In the genomic region with DNA sequence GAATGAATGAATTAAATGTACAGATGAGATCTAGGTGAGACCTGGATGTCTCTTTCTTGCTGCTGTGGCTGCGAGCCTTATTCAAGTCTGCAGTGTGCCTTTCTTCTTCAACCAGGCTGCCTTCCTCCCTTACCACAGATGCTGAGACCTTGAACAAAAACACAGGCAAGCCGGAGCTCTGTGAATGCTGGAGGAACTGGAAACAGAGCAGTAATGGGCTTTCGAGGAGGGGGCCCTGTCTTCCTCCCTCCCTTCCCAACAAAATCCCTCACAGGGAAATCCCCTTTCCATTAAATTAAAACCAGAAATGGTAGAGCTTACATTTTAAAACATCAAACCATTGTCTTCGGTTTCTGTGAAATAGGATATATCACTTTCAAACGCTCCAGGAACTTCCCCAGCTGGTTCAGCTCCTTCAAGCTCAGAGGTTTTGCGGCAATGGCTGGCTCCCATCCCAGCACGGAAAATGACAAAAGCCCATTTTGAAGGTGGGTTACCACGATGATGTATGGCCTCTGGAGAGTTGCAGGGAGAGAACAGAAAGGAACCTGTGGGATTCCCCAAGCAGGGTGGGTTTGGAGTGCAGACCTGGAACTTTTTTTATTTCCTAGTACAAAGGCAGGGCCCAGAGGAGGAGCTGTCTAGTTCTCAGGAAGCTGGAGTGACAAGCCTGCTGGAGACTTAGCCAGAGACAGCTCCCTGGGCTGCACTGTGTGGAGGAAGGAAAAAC, we compare ENCODE assay signal across 10 mouse cellular contexts. TPM values are rescaled to one million over a fixed set of nuclear protein-coding genes. Genes with fewer than 3 reads are reported as not detected.
DNase-seq lines count a peak whose midpoint lies in the region; ATAC-seq and TF ChIP-seq lines count a peak whose summit lies in the region.
"Had no signal": no experiment of that assay in that cellular context is flagged by ENCODE, and none has a peak within 500 bp of the region (broad histone marks: within the 10 kb centered on the region; RNA-seq: fewer than 3 reads in every experiment).

No protein-coding gene starts in this region.

- peak overlapping the region; percentile 79 for H3K27ac ChIP-seq in limb, embryonic 12.5 days
- peak overlapping the region; percentile 8; the same call in 1 of the 2 replicates for H3K27ac ChIP-seq in stomach, postnatal 0 days (replicated peaks)
- H3K27ac ChIP-seq: liver, embryonic 15.5 days had no signal

- DNase-seq in adrenal gland, postnatal 14 days: peak; percentile 14
- DNase-seq in adrenal gland, adult 8-10 months: no peak
- peak; percentile 13 for DNase-seq in ovary, postnatal 10 days (ENCODE audit: low spot score)
- DNase-seq in ovary, adult 18-20 months (ENCODE audit: low spot score): no peak
- DNase-seq in stomach, postnatal 0 days (ENCODE audit: low spot score): no peak
- DNase-seq in yolk sac, embryonic 10.5 days (ENCODE audit: low spot score): no peak
- no peak for DNase-seq in spleen, adult 12 weeks (ENCODE audit: low spot score)
- DNase-seq: gastrocnemius, postnatal 36 days had no signal

- H3K36me3 ChIP-seq in limb, embryonic 12.5 days: no peaks in the 10 kb centered on the region
- H3K36me3 ChIP-seq in stomach, postnatal 0 days (ENCODE audit: control insufficient read depth, insufficient read depth, low read length): no peaks in the 10 kb centered on the region
- H3K36me3 ChIP-seq: liver, embryonic 15.5 days had no signal

- TF ChIP-seq CTCF in stomach, postnatal 0 days (IDR thresholded peaks at IDR 0.05; ENCODE audit: low read depth): no peak

- ATAC-seq in limb, embryonic 12.5 days (ENCODE audit: insufficient number of reproducible peaks, insufficient read depth, low FRiP score, low TSS enrichment, low read depth): peak; percentile 73
- no peak for ATAC-seq in stomach, postnatal 0 days (ENCODE audit: low FRiP score, low TSS enrichment)

- no peaks in the 10 kb centered on the region for H3K9me3 ChIP-seq in limb, embryonic 12.5 days
- H3K9me3 ChIP-seq in stomach, postnatal 0 days (ENCODE audit: control insufficient read depth, low read length): no peaks in the 10 kb centered on the region
- H3K9me3 ChIP-seq: liver, embryonic 15.5 days had no signal

- WGBS in limb, embryonic 12.5 days: 27% methylated on average over 8 of the region's 8 CpGs
- 20% methylated on average over 8 of the region's 8 CpGs for WGBS in stomach, postnatal 0 days

- H3K4me3 ChIP-seq in limb, embryonic 12.5 days (replicated peaks): no peak overlapping the region
- no peak overlapping the region for H3K4me3 ChIP-seq in stomach, postnatal 0 days (ENCODE audit: low read depth, low read length)
- H3K4me3 ChIP-seq: liver, embryonic 15.5 days had no signal

- H3K27me3 ChIP-seq in limb, embryonic 12.5 days: no peaks in the 10 kb centered on the region
- no peaks in the 10 kb centered on the region for H3K27me3 ChIP-seq in stomach, postnatal 0 days (ENCODE audit: control insufficient read depth, insufficient read depth, low read length)
- H3K27me3 ChIP-seq: liver, embryonic 15.5 days had no signal

- peak overlapping the region; percentile 16 for H3K4me2 ChIP-seq in limb, embryonic 12.5 days
- H3K4me2 ChIP-seq in stomach, postnatal 0 days (replicated peaks; ENCODE audit: low read depth): peak overlapping the region; percentile 34
- H3K4me2 ChIP-seq: liver, embryonic 15.5 days had no signal

- H3K9ac ChIP-seq in limb, embryonic 12.5 days (replicated peaks): no peak overlapping the region
- no peak overlapping the region for H3K9ac ChIP-seq in stomach, postnatal 0 days (ENCODE audit: low read length)
- H3K9ac ChIP-seq: liver, embryonic 15.5 days had no signal

- no peak for TF ChIP-seq EP300 in stomach, postnatal 0 days (optimal IDR thresholded peaks at IDR 0.05)

- H3K4me1 ChIP-seq in limb, embryonic 12.5 days (replicated peaks): peaks cover 17% of the 10 kb centered on the region
- peaks cover 5% of the 10 kb centered on the region; the same call in 1 of the 2 replicates for H3K4me1 ChIP-seq in stomach, postnatal 0 days (replicated peaks; ENCODE audit: control insufficient read depth, insufficient read depth)
- H3K4me1 ChIP-seq: liver, embryonic 15.5 days had no signal

RNA-seq across cellular contexts. Expression of gene Actbl2, which starts 44.0 kb away (rescaled TPM):
- not detected in 2 replicates for total RNA-seq in adrenal gland, postnatal 14 days (2021)
- total RNA-seq in adrenal gland, adult 8-10 months (2022): not detected
- not detected in 2 replicates for polyA plus RNA-seq in limb, embryonic 12.5 days (2016; fragmentation: Nextera tagmentation; extraction: Ambion mirVana)
- not detected in 2 replicates for polyA plus RNA-seq in stomach, postnatal 0 days (2015; fragmentation: Nextera tagmentation; extraction: Ambion mirVana)
- total RNA-seq: gastrocnemius, postnatal 36 days had no signal
- polyA plus RNA-seq: liver, embryonic 15.5 days had no signal

Comparison
In these comparisons a context has a peak if more than half of its experiments do, and no peak if none do; other contexts are left out.
1. DNase-seq: peak in adrenal gland, postnatal 14 days (single experiment) and ovary, postnatal 10 days (single experiment); none in adrenal gland, adult 8-10 months (single experiment), ovary, adult 18-20 months (single experiment), stomach, postnatal 0 days (single experiment), yolk sac, embryonic 10.5 days (single experiment) and spleen, adult 12 weeks (single experiment).